Mouse (Mus musculus) intestine, postnatal 0 days (tissue): ENCODE results near the gene Reep6. TPM values are rescaled to one million over a fixed set of nuclear protein-coding genes. Genes with fewer than 3 reads are reported as not detected.

Experiments
- ATAC-seq: fragments of 200-750 bp; cut with Nextera tagmentation; 2 replicates; pipeline ENCODE4 v1.8.0; 2017; ENCODE audit warnings: mild to moderate bottlenecking, moderate TSS enrichment, moderate library complexity
- H3K27ac ChIP-seq: fragments of 300-500 bp; sonication (generic); 2 replicates; pipeline ENCODE4 v1.5.1; 2014; ENCODE audit warnings: mild to moderate bottlenecking, low read depth, low read length, moderate library complexity
- H3K27me3 ChIP-seq: fragments of 300-500 bp; sonication (generic); replicated peaks from 2 replicates; pipeline ENCODE4 v1.6.1; 2014; ENCODE audit warnings: low read length, mixed read lengths; ENCODE audit not compliant: control insufficient read depth, insufficient read depth
- H3K36me3 ChIP-seq: fragments of 300-500 bp; sonication (generic); 2 replicates; pipeline ENCODE4 v1.6.1; 2014; ENCODE audit warnings: mild to moderate bottlenecking, moderate library complexity; ENCODE audit not compliant: control insufficient read depth, insufficient read depth
- H3K4me1 ChIP-seq: fragments of 300-500 bp; sonication (generic); replicated peaks from 2 replicates; pipeline ENCODE4 v1.6.1; 2014; ENCODE audit warnings: antibody characterized with exemption, low read length, mixed read lengths; ENCODE audit not compliant: control insufficient read depth, insufficient read depth
- H3K4me2 ChIP-seq: fragments of 300-500 bp; sonication (generic); replicated peaks from 2 replicates; pipeline ENCODE4 v1.6.1; 2014; ENCODE audit warnings: low read depth, mild to moderate bottlenecking, moderate library complexity
- H3K4me3 ChIP-seq: fragments of 300-500 bp; sonication (generic); 2 replicates; pipeline ENCODE4 v1.5.1; 2014; ENCODE audit warnings: low read depth, low read length
- H3K9ac ChIP-seq: fragments of 300-500 bp; sonication (generic); 2 replicates; pipeline ENCODE4 v1.6.1; 2014; ENCODE audit warnings: mild to moderate bottlenecking, low read depth, low read length
- H3K9me3 ChIP-seq: fragments of 300-500 bp; sonication (generic); 2 replicates; pipeline ENCODE4 v1.6.1; 2016; ENCODE audit warnings: mixed run types; ENCODE audit not compliant: control insufficient read depth
- CTCF ChIP-seq: sonication (generic); IDR thresholded peaks from 2 replicates; pipeline ENCODE4 v1.5.1; 2016; ENCODE audit warnings: low read depth, mild to moderate bottlenecking, control low read depth, antibody characterized with exemption, moderate library complexity
- WGBS: fragments of 180-500 bp; shearing (Covaris S2); extraction: QIAGEN DNeasy Blood & Tissue Kit; methylation state at CpG from one replicate; pipeline ENCODE4 v1.1.7; 2014; 5-methylcytosine and 5-hydroxymethylcytosine counted together
- polyA plus RNA-seq: library from polyadenylated mRNA; unstranded; fragments of >200 nt; fragmentation: Nextera tagmentation; extraction: Ambion mirVana; gene quantifications from 2 replicates; pipeline ENCODE4 v1.2.1, GENCODE M21; 2015

Gene Reep6
- polyA plus RNA-seq, 1 experiment from 2014 or later = 261 TPM

DNA sequence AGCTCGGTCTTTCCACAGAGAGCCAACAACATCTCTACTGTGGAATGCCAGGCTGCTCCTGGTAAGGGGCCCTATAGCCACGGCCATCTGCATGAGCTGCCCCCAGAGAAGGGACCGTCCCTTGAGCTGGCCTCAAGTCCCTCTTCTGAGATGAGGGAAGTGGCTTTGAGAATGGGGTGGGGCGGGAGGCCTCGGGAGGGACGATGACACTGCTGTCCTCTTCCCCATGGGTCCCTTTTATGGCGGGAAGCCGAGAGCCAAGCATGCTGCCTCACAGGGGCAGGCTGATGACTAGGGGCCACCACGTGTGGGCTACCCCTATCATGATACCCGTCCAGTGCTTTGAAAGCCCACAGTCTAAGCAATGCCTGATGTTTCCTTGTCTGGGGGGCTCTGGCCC lies 12.7 kb upstream of the Reep6 start:
- Histone ChIP-seq H3K4me3 (no peak overlapping the region), H3K4me2 (no peak overlapping the region), H3K4me1 (peaks cover 10% of the 10 kb centered on the region), H3K27me3 (peaks cover 37% of the 10 kb centered on the region), H3K27ac (no peak overlapping the region), H3K36me3 (peaks cover 24% of the 10 kb centered on the region), H3K9me3 (no peaks in the 10 kb centered on the region), H3K9ac (no peak overlapping the region)
- TF ChIP-seq CTCF = no peak
- WGBS = 39% methylated on average over 10 of the region's 10 CpGs
- no peak for ATAC-seq

GRCm38 (mm10) chr10:80320340-80320760 lies 9.4 kb upstream of the Reep6 start, which contains the start of gene 2310011J03Rik:
2310011J03Rik (minus strand) TSS chr10:80320537.
- WGBS = under 1% methylated on average over 34 of the region's 34 CpGs
- H3K27ac ChIP-seq = peak within 1 kb of the TSS; percentile 86
- TF ChIP-seq CTCF = no peak
- H3K9ac ChIP-seq = peak within 1 kb of the TSS; percentile 76
- peaks cover 8% of the 10 kb centered on the region for H3K27me3 ChIP-seq
- H3K36me3 ChIP-seq = peaks cover 24% of the 10 kb centered on the region
- H3K9me3 ChIP-seq = no peaks in the 10 kb centered on the region
- ATAC-seq = peak; percentile 34
- peaks cover 14% of the 10 kb centered on the region for H3K4me1 ChIP-seq
- H3K4me2 ChIP-seq = peak within 1 kb of the TSS; percentile 87
- H3K4me3 ChIP-seq = peak within 1 kb of the TSS; percentile 84

DNA sequence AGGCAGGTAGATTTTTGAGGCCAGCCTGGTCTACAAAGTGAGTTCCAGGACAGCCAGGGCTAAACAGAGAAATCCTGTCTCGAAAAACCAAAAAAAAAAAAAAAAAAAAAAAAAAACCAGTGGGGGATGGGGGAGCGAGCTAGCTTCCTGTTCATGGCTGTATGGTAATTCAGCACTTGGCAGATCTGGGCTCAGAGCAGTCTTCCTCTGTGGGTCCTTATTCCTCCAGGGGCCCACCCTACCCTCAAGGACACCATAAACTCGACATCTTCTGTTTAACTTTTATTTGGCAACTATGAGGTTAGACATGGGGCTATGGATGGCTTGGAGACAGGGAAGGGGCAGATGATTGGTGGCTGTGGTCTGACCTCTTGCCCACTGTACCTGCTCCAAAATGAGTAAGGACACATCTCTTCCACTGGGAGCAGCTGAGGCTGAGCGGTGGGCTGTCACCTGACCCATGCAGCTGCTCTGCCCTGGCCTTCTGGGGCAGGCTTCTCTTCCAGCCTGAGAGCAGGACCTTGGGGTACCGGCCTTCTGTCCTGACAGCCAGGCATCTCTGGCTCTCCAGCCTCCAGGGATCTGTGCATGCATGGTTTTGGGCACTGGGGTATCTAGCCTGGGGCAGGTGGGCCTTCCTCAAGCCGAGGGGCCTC lies 8.6 kb upstream of the Reep6 start:
- WGBS = 66% methylated on average over 6 of the region's 6 CpGs
- Histone ChIP-seq H3K36me3 (peaks cover 24% of the 10 kb centered on the region), H3K9ac (no peak overlapping the region), H3K4me3 (no peak overlapping the region), H3K4me1 (peaks cover 14% of the 10 kb centered on the region), H3K27ac (0 out of 2 replicates have a peak overlapping the region, but pooled peaks have one; percentile 86), H3K4me2 (0 out of 2 replicates have a peak overlapping the region, but pooled peaks have one; percentile 87), H3K9me3 (no peaks in the 10 kb centered on the region), H3K27me3 (0 out of 2 replicates have a peak, but pooled peaks cover under 1% of the 10 kb centered on the region)
- no peak for ATAC-seq
- TF ChIP-seq CTCF = no peak

DNA sequence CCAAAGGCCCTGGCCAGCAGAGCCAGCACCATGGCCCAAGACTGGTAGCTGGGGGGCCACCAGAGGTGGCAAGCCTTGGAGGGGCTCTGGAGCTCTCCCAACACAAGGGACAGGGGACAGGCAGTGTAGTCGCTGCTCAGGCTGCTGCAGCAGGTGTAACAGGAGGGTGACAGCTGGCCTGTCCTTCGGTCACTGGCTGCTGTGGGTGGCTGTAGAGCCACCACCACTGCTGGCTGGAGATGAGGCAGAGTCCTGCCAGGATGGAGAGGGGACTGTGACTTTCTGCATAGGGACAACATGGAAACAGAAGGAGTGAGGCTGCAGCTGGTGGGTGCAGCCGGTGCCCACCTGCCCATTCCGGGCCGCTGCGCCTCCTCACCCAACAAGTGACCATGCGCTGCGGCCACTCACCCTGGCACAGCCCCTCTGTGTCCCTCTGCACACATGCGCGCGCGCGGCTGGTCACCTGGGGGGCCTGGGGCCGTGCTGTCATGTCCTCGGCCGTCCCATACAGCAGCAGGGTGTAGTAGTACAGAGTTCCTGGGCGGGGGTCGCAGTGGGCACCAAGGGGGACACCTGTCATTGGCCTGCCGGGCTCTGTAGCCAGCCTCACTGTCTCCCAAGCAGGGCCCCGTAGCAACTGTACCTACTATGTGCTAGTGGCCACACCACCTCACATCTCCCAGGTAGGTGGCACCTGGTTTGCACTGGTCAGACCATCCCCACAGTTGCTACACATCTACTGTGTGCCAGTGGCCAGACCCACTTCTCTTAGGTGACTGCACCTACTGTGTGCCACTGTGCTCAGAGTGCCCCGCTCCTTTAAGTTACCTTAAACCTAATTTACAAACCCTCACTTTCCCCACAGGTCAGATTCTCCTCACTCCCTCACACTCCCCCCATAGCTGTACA lies 7.8 kb upstream of the Reep6 start:
- Histone ChIP-seq H3K4me2 (peak overlapping the region; percentile 97), H3K36me3 (peaks cover 24% of the 10 kb centered on the region), H3K4me3 (no peak overlapping the region; the same call in 1 of the 2 replicates), H3K9ac (no peak overlapping the region), H3K27ac (no peak overlapping the region), H3K4me1 (peaks cover 14% of the 10 kb centered on the region), H3K27me3 (no peaks in the 10 kb centered on the region), H3K9me3 (no peaks in the 10 kb centered on the region)
- WGBS = 92% methylated on average over 21 of the region's 21 CpGs
- no peak for TF ChIP-seq CTCF
- no peak for ATAC-seq

DNA sequence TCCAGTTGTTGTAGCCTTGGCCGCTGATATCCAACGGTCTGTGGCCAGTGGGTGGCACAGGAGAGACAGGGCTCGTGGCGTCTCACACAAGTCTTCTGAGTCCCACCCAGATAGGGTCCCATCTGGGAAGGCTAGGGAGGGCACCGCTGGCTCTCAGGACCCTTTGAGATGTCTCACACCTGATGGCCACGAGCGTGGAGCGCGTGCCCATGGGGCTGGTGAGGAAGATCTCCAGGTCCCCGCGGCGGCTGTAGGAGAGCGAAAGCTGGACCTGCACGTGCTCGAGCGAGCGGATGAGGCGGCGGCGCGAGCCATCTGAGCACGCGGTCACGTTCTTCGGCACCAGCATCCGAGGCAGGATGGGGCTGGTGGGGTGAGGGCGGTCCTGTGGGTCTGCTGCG lies 6.9 kb upstream of the Reep6 start:
- Histone ChIP-seq H3K4me2 (peak overlapping the region; percentile 97), H3K27me3 (no peaks in the 10 kb centered on the region), H3K9ac (peak overlapping the region; percentile 28; the same call in 1 of the 2 replicates), H3K36me3 (peaks cover 16% of the 10 kb centered on the region), H3K9me3 (no peaks in the 10 kb centered on the region), H3K27ac (peak overlapping the region; percentile 73), H3K4me3 (peak overlapping the region; percentile 47), H3K4me1 (peaks cover 14% of the 10 kb centered on the region)
- WGBS = 4% methylated on average over 28 of the region's 28 CpGs
- TF ChIP-seq CTCF = peak; percentile 56
- peak; percentile 9 for ATAC-seq
